In the genomic region with DNA sequence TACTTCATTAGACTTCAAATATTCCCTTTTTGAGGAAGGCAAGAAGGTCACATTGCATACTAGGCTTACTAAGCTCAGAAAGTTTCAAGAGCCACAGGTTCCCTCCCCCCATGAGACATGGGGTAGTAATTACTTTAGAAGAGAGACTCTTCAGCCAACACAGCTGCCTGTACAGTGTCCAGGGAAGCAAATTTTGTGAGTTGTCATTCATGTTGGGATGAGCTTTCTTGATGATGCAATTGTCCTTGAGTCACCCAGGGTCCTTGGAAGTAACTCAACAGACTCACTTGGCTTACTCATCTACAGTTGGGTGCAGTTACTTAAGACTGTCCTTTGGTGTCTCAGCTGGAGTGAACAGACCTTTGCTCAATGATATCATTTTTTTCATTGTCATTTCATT, we compare ENCODE assay signal across 22 mouse cellular contexts.
DNase-seq lines count a peak whose midpoint lies in the region; ATAC-seq and TF ChIP-seq lines count a peak whose summit lies in the region.
"Had no signal": no experiment of that assay in that cellular context is flagged by ENCODE, and none has a peak within 500 bp of the region (broad histone marks: within the 10 kb centered on the region; RNA-seq: fewer than 3 reads in every experiment).

No protein-coding gene starts in this region.

- H3K9me3 ChIP-seq in heart, embryonic 12.5 days (replicated peaks) = 0 out of 2 replicates have a peak, but pooled peaks cover 2% of the 10 kb centered on the region
- no peaks in the 10 kb centered on the region for H3K9me3 ChIP-seq in stomach, postnatal 0 days (ENCODE audit: control insufficient read depth, low read length)
- H3K9me3 ChIP-seq: forebrain, embryonic 15.5 days; hindbrain, embryonic 12.5 days; intestine, embryonic 15.5 days; kidney, embryonic 15.5 days; limb, embryonic 15.5 days; midbrain, embryonic 12.5 days; neural tube, embryonic 15.5 days had no signal

- H3K9ac ChIP-seq in heart, embryonic 12.5 days = no peak overlapping the region
- no peak overlapping the region for H3K9ac ChIP-seq in stomach, postnatal 0 days (ENCODE audit: low read length)
- H3K9ac ChIP-seq: forebrain, embryonic 15.5 days; hindbrain, embryonic 12.5 days; intestine, embryonic 15.5 days; kidney, embryonic 15.5 days; limb, embryonic 15.5 days; midbrain, embryonic 12.5 days; neural tube, embryonic 15.5 days had no signal

- no peak overlapping the region for H3K4me2 ChIP-seq in heart, embryonic 12.5 days
- H3K4me2 ChIP-seq in stomach, postnatal 0 days (replicated peaks; ENCODE audit: low read depth) = no peak overlapping the region
- H3K4me2 ChIP-seq: forebrain, embryonic 15.5 days; hindbrain, embryonic 12.5 days; intestine, embryonic 15.5 days; kidney, embryonic 15.5 days; limb, embryonic 15.5 days; midbrain, embryonic 12.5 days; neural tube, embryonic 15.5 days had no signal

- DNase-seq in heart, adult 11 months = peak; percentile 92
- peak; percentile 8 for DNase-seq in 416B (ENCODE audit: low read depth)
- peak; percentile 7 to 45 for DNase-seq in adrenal gland, postnatal 36 days
- DNase-seq in heart, postnatal 14 days = peak; percentile 3 to 11
- DNase-seq in right cerebral cortex, postnatal 4 days = no peak
- no peak for DNase-seq in retina, embryonic 14.5 days (ENCODE audit: low spot score)
- no peak for DNase-seq in stomach, postnatal 0 days (ENCODE audit: low spot score)
- DNase-seq: B cell, adult 2 months; cerebellum, adult 18-20 months; layer of hippocampus, postnatal 36 days; thymus, adult 18-20 months had no signal

- intact Hi-C loops in heart, postnatal 14 days (cut with DNase I) = no loop called here

- H3K4me3 ChIP-seq in heart, embryonic 12.5 days = no peak overlapping the region
- H3K4me3 ChIP-seq in stomach, postnatal 0 days (ENCODE audit: low read depth, low read length) = no peak overlapping the region
- H3K4me3 ChIP-seq: forebrain, embryonic 15.5 days; heart, adult 2 months; hindbrain, embryonic 12.5 days; intestine, embryonic 15.5 days; kidney, embryonic 15.5 days; limb, embryonic 15.5 days; midbrain, embryonic 12.5 days; neural tube, embryonic 15.5 days had no signal

- H3K4me1 ChIP-seq in heart, embryonic 12.5 days (replicated peaks) = no peaks in the 10 kb centered on the region
- no peaks in the 10 kb centered on the region for H3K4me1 ChIP-seq in stomach, postnatal 0 days (replicated peaks; ENCODE audit: control insufficient read depth, insufficient read depth)
- H3K4me1 ChIP-seq: forebrain, embryonic 15.5 days; hindbrain, embryonic 12.5 days; intestine, embryonic 15.5 days; kidney, embryonic 15.5 days; limb, embryonic 15.5 days; midbrain, embryonic 12.5 days; neural tube, embryonic 15.5 days had no signal

- TF ChIP-seq CTCF in stomach, postnatal 0 days (IDR thresholded peaks at IDR 0.05; ENCODE audit: low read depth) = no peak

- ATAC-seq in heart, embryonic 12.5 days (ENCODE audit: insufficient number of reproducible peaks, low FRiP score) = no peak
- no peak for ATAC-seq in stomach, postnatal 0 days (ENCODE audit: low FRiP score, low TSS enrichment)
- ATAC-seq: activated CD4-positive, CD25-positive, alpha-beta regulatory T cell, adult 4 months; forebrain, embryonic 15.5 days; intestine, embryonic 15.5 days; Patski had no signal

- no peaks in the 10 kb centered on the region for H3K36me3 ChIP-seq in heart, embryonic 12.5 days
- H3K36me3 ChIP-seq in stomach, postnatal 0 days (ENCODE audit: control insufficient read depth, insufficient read depth, low read length) = no peaks in the 10 kb centered on the region
- H3K36me3 ChIP-seq: forebrain, embryonic 15.5 days; hindbrain, embryonic 12.5 days; intestine, embryonic 15.5 days; kidney, embryonic 15.5 days; limb, embryonic 15.5 days; midbrain, embryonic 12.5 days; neural tube, embryonic 15.5 days had no signal

- no peak for TF ChIP-seq EP300 in stomach, postnatal 0 days (optimal IDR thresholded peaks at IDR 0.05)

- no peak overlapping the region for H3K27ac ChIP-seq in heart, embryonic 12.5 days (ENCODE audit: poor library complexity, severe bottlenecking)
- no peak overlapping the region for H3K27ac ChIP-seq in stomach, postnatal 0 days (replicated peaks)
- H3K27ac ChIP-seq: forebrain, embryonic 15.5 days; heart, adult 2 months; hindbrain, embryonic 12.5 days; intestine, embryonic 15.5 days; kidney, embryonic 15.5 days; limb, embryonic 15.5 days; midbrain, embryonic 12.5 days; neural tube, embryonic 15.5 days had no signal

- no peaks in the 10 kb centered on the region for H3K27me3 ChIP-seq in heart, embryonic 12.5 days (replicated peaks)
- no peaks in the 10 kb centered on the region for H3K27me3 ChIP-seq in stomach, postnatal 0 days (ENCODE audit: control insufficient read depth, insufficient read depth, low read length)
- H3K27me3 ChIP-seq: forebrain, embryonic 15.5 days; hindbrain, embryonic 12.5 days; intestine, embryonic 15.5 days; kidney, embryonic 15.5 days; limb, embryonic 15.5 days; midbrain, embryonic 12.5 days; neural tube, embryonic 15.5 days had no signal

Comparison
In these comparisons a context has a peak if more than half of its experiments do, and no peak if none do; other contexts are left out.
1. DNase-seq: peak in heart, adult 11 months (single experiment), 416B (single experiment), adrenal gland, postnatal 36 days (2 of 2) and heart, postnatal 14 days (2 of 2); none in right cerebral cortex, postnatal 4 days (single experiment), retina, embryonic 14.5 days (single experiment) and stomach, postnatal 0 days (single experiment).